In genomic region chr9:58495035-58495434, GRCm38 (mm10) we compare ENCODE assay signal across 30 mouse cellular contexts. TPM values are rescaled to one million over a fixed set of nuclear protein-coding genes. Genes with fewer than 3 reads are reported as not detected.
A peak's percentile ranks its signal among the peaks of the same experiment; 100 is the strongest.
DNase-seq lines count a peak whose midpoint lies in the region; ATAC-seq and TF ChIP-seq lines count a peak whose summit lies in the region.
"Had no signal": no experiment of that assay in that cellular context is flagged by ENCODE, and none has a peak within 500 bp of the region (broad histone marks: within the 10 kb centered on the region; RNA-seq: fewer than 3 reads in every experiment).

No protein-coding gene starts in this region.

- no peak overlapping the region for H3K9ac ChIP-seq in hindbrain, postnatal 0 days (replicated peaks; ENCODE audit: low read length)
- H3K9ac ChIP-seq in midbrain, postnatal 0 days (replicated peaks; ENCODE audit: low read length, poor library complexity, severe bottlenecking): no peak overlapping the region
- H3K9ac ChIP-seq in midbrain, embryonic 15.5 days: no peak overlapping the region
- H3K9ac ChIP-seq in liver, embryonic 12.5 days: no peak overlapping the region
- H3K9ac ChIP-seq: heart, embryonic 13.5 days; limb, embryonic 13.5 days; liver, postnatal 0 days had no signal

- H3K4me3 ChIP-seq in hindbrain, postnatal 0 days (ENCODE audit: low read length): no peak overlapping the region
- no peak overlapping the region for H3K4me3 ChIP-seq in hindbrain, embryonic 10.5 days
- H3K4me3 ChIP-seq in midbrain, postnatal 0 days (ENCODE audit: low read depth, low read length): no peak overlapping the region
- no peak overlapping the region for H3K4me3 ChIP-seq in midbrain, embryonic 15.5 days
- H3K4me3 ChIP-seq in olfactory bulb, adult 2 months (ENCODE audit: insufficient read depth, low read depth, low read length): no peak overlapping the region
- H3K4me3 ChIP-seq in liver, embryonic 12.5 days: no peak overlapping the region
- H3K4me3 ChIP-seq: gastrocnemius, adult 2 months; heart, adult 2 months; heart, embryonic 13.5 days; limb, embryonic 13.5 days had no signal

- ATAC-seq in hindbrain, postnatal 0 days: no peak
- no peak for ATAC-seq in midbrain, postnatal 0 days (ENCODE audit: low FRiP score)
- ATAC-seq in midbrain, embryonic 15.5 days (replicated peaks): no peak
- ATAC-seq in liver, embryonic 12.5 days: no peak
- ATAC-seq: activated CD4-positive, CD25-positive, alpha-beta regulatory T cell, adult 4 months; forebrain, embryonic 14.5 days; hindbrain, embryonic 16.5 days; intestine, embryonic 16.5 days; liver, postnatal 0 days had no signal

- TF ChIP-seq CTCF in hindbrain, postnatal 0 days (IDR thresholded peaks at IDR 0.05; ENCODE audit: low read depth): no peak; the same call in 1 of the 2 replicates
- peak; percentile 49 for TF ChIP-seq CTCF in midbrain, postnatal 0 days (IDR thresholded peaks at IDR 0.05)
- TF ChIP-seq CTCF in olfactory bulb, adult 2 months (IDR thresholded peaks at IDR 0.05; ENCODE audit: insufficient read depth, low read depth, low read length): no peak

- 0 out of 2 replicates have a peak, but pooled peaks cover 6% of the 10 kb centered on the region for H3K36me3 ChIP-seq in hindbrain, postnatal 0 days (ENCODE audit: insufficient read depth, low read length)
- no peaks in the 10 kb centered on the region for H3K36me3 ChIP-seq in hindbrain, embryonic 10.5 days
- peaks cover 12% of the 10 kb centered on the region; the same call in 1 of the 2 replicates for H3K36me3 ChIP-seq in midbrain, postnatal 0 days (ENCODE audit: insufficient read depth, low read length)
- H3K36me3 ChIP-seq in midbrain, embryonic 15.5 days (replicated peaks): peaks cover 1% of the 10 kb centered on the region; the same call in 1 of the 2 replicates
- H3K36me3 ChIP-seq in liver, embryonic 12.5 days: no peaks in the 10 kb centered on the region
- H3K36me3 ChIP-seq: heart, embryonic 13.5 days had no signal

- H3K27ac ChIP-seq in hindbrain, postnatal 0 days: no peak overlapping the region
- no peak overlapping the region for H3K27ac ChIP-seq in hindbrain, embryonic 10.5 days
- no peak overlapping the region for H3K27ac ChIP-seq in midbrain, postnatal 0 days (ENCODE audit: low read depth, low read length)
- no peak overlapping the region for H3K27ac ChIP-seq in midbrain, embryonic 15.5 days
- H3K27ac ChIP-seq in olfactory bulb, adult 2 months (ENCODE audit: insufficient read depth, low read depth, low read length): peak overlapping the region; percentile 46
- H3K27ac ChIP-seq in liver, embryonic 12.5 days: no peak overlapping the region
- H3K27ac ChIP-seq: gastrocnemius, adult 2 months; heart, adult 2 months; heart, embryonic 13.5 days; limb, embryonic 13.5 days had no signal

- H3K4me2 ChIP-seq in hindbrain, postnatal 0 days (ENCODE audit: low read depth, low read length): no peak overlapping the region
- no peak overlapping the region for H3K4me2 ChIP-seq in midbrain, postnatal 0 days (ENCODE audit: low read depth, low read length, poor library complexity, severe bottlenecking)
- H3K4me2 ChIP-seq in midbrain, embryonic 15.5 days: no peak overlapping the region
- no peak overlapping the region for H3K4me2 ChIP-seq in liver, embryonic 12.5 days
- H3K4me2 ChIP-seq: heart, embryonic 13.5 days; limb, embryonic 13.5 days; liver, embryonic 11.5 days had no signal

- H3K27me3 ChIP-seq in hindbrain, postnatal 0 days (ENCODE audit: insufficient read depth, low read length): no peaks in the 10 kb centered on the region
- peaks cover 26% of the 10 kb centered on the region for H3K27me3 ChIP-seq in hindbrain, embryonic 10.5 days (ENCODE audit: insufficient read depth, poor library complexity, severe bottlenecking)
- H3K27me3 ChIP-seq in midbrain, postnatal 0 days (ENCODE audit: insufficient read depth, low read length): no peaks in the 10 kb centered on the region
- H3K27me3 ChIP-seq in midbrain, embryonic 15.5 days (replicated peaks): no peaks in the 10 kb centered on the region
- peaks cover 35% of the 10 kb centered on the region for H3K27me3 ChIP-seq in liver, embryonic 12.5 days (replicated peaks)

- no peak for TF ChIP-seq POLR2A in olfactory bulb, adult 2 months (IDR thresholded peaks at IDR 0.05; ENCODE audit: insufficient read depth, low read depth, low read length)

- no peaks in the 10 kb centered on the region for H3K9me3 ChIP-seq in hindbrain, postnatal 0 days (ENCODE audit: low read length)
- no peaks in the 10 kb centered on the region for H3K9me3 ChIP-seq in hindbrain, embryonic 10.5 days
- no peaks in the 10 kb centered on the region for H3K9me3 ChIP-seq in midbrain, postnatal 0 days (ENCODE audit: low read length)
- no peaks in the 10 kb centered on the region for H3K9me3 ChIP-seq in midbrain, embryonic 15.5 days
- no peaks in the 10 kb centered on the region for H3K9me3 ChIP-seq in liver, embryonic 12.5 days (replicated peaks)
- H3K9me3 ChIP-seq: heart, embryonic 13.5 days; limb, embryonic 13.5 days had no signal

- 72% methylated on average over 2 of the region's 2 CpGs for WGBS in hindbrain, postnatal 0 days
- 63% methylated on average over 2 of the region's 2 CpGs for WGBS in hindbrain, embryonic 10.5 days
- WGBS in midbrain, postnatal 0 days: 78% methylated on average over 2 of the region's 2 CpGs
- 77% methylated on average over 2 of the region's 2 CpGs for WGBS in midbrain, embryonic 15.5 days
- 51% methylated on average over 2 of the region's 2 CpGs for WGBS in olfactory bulb, adult 2 months
- WGBS in liver, embryonic 12.5 days (ENCODE audit: insufficient replicate concordance): 56% methylated on average over 2 of the region's 2 CpGs

- DNase-seq in hindbrain, postnatal 0 days (ENCODE audit: low spot score): peak; percentile 44
- DNase-seq in hindbrain, embryonic 10.5 days (ENCODE audit: low spot score): no peak
- no peak for DNase-seq in midbrain, postnatal 0 days (ENCODE audit: low spot score)
- DNase-seq in thymus, postnatal 4 days: peak; percentile 44
- DNase-seq in thymus, postnatal 10 days (ENCODE audit: low spot score in 2 of 2): no peak
- DNase-seq: adrenal gland, adult 2 months; adrenal gland, postnatal 36 days; cerebellum, adult 8-10 months; cerebellum, postnatal 25 days; gastrocnemius, adult 2 months; heart, adult 2 months; heart, postnatal 14 days; kidney, adult 9 months; kidney, postnatal 10 days; layer of hippocampus, adult 9-11 months; liver, postnatal 0 days; lung, postnatal 36 days; midbrain, embryonic 14.5 days; right cerebral cortex, adult 18-20 months had no signal

- peaks cover 7% of the 10 kb centered on the region for H3K4me1 ChIP-seq in hindbrain, postnatal 0 days (ENCODE audit: insufficient read depth, low read length)
- peaks cover 12% of the 10 kb centered on the region for H3K4me1 ChIP-seq in hindbrain, embryonic 10.5 days (replicated peaks)
- peaks cover 2% of the 10 kb centered on the region for H3K4me1 ChIP-seq in midbrain, postnatal 0 days (ENCODE audit: insufficient read depth, low read length)
- peaks cover 28% of the 10 kb centered on the region for H3K4me1 ChIP-seq in midbrain, embryonic 15.5 days
- peaks cover 66% of the 10 kb centered on the region for H3K4me1 ChIP-seq in olfactory bulb, adult 2 months (ENCODE audit: control insufficient read depth, insufficient read depth, low read length)
- no peaks in the 10 kb centered on the region for H3K4me1 ChIP-seq in liver, embryonic 12.5 days

RNA-seq across cellular contexts. Expression of gene Insyn1, which starts 6.6 kb away (rescaled TPM):
- 106 and 127 TPM in 2 replicates for total RNA-seq in hindbrain, postnatal 0 days (2014; rRNA removed)
- polyA plus RNA-seq in hindbrain, postnatal 0 days (2015; fragmentation: Nextera tagmentation; extraction: Ambion mirVana): 7.4 and 8.7 TPM in 2 replicates
- polyA plus RNA-seq in hindbrain, embryonic 10.5 days (2016; fragmentation: Nextera tagmentation; extraction: Ambion mirVana): 1.1 and 2.1 TPM in 2 replicates
- 118 and 131 TPM in 2 replicates for total RNA-seq in midbrain, postnatal 0 days (2014; rRNA removed)
- polyA plus RNA-seq in midbrain, postnatal 0 days (2015; fragmentation: Nextera tagmentation; extraction: Ambion mirVana): 7.2 and 9.0 TPM in 2 replicates
- polyA plus RNA-seq in midbrain, embryonic 15.5 days (2015; fragmentation: Nextera tagmentation; extraction: Ambion mirVana): 10.9 and 14.2 TPM in 2 replicates
- not detected in 2 replicates for polyA plus RNA-seq in olfactory bulb, adult 2 months (2012; ENCODE audit: insufficient read depth, insufficient read length, low replicate concordance, missing spikeins)
- 0.19 and 0.41 TPM in 2 replicates for polyA plus RNA-seq in liver, embryonic 12.5 days (2016; fragmentation: Nextera tagmentation; extraction: Ambion mirVana)
- total RNA-seq: neutrophil, adult 5-6 weeks had no signal
- polyA plus RNA-seq: activated CD4-positive, CD25-positive, alpha-beta regulatory T cell, adult 4 months; liver, postnatal 0 days had no signal

Comparison
In these comparisons a context has a peak if more than half of its experiments do, and no peak if none do; other contexts are left out.
1. DNase-seq: peak in hindbrain, postnatal 0 days (single experiment) and thymus, postnatal 4 days (single experiment); none in hindbrain, embryonic 10.5 days (single experiment), midbrain, postnatal 0 days (single experiment) and thymus, postnatal 10 days (0 of 2).